Mouse (Mus musculus) embryonic facial prominence, embryonic 14.5 days (tissue): ENCODE measurements around the gene Ip6k1. TPM values are rescaled to one million over a fixed set of nuclear protein-coding genes. Genes with fewer than 3 reads are reported as not detected.

ENCODE experiments used
- ATAC-seq: fragments of 200-750 bp; cut with Nextera tagmentation; 2 replicates; pipeline ENCODE4 v1.8.0; 2017; ENCODE audit warnings: low read depth, moderate number of reproducible peaks, moderate TSS enrichment
- DNase-seq: peaks from one replicate; pipeline ENCODE4 v3.0.0-alpha.2; 2015; ENCODE audit warnings: low spot score
- H3K27ac ChIP-seq: fragments of 300-500 bp; sonication (generic); replicated peaks from 2 replicates; pipeline ENCODE4 v1.5.1; 2014; ENCODE audit warnings: low read depth, mild to moderate bottlenecking, low read length, moderate library complexity
- H3K27me3 ChIP-seq: fragments of 300-500 bp; sonication (generic); replicated peaks from 2 replicates; pipeline ENCODE4 v1.6.1; 2014; ENCODE audit warnings: low read length; ENCODE audit not compliant: control insufficient read depth, insufficient read depth
- H3K36me3 ChIP-seq: fragments of 300-500 bp; sonication (generic); 2 replicates; pipeline ENCODE4 v1.6.1; 2014; ENCODE audit warnings: low read length, mixed read lengths; ENCODE audit not compliant: control insufficient read depth, insufficient read depth
- H3K4me1 ChIP-seq: fragments of 300-500 bp; sonication (generic); 2 replicates; pipeline ENCODE4 v1.6.1; 2014; ENCODE audit warnings: antibody characterized with exemption, low read length; ENCODE audit not compliant: control insufficient read depth, insufficient read depth
- H3K4me2 ChIP-seq: fragments of 300-500 bp; sonication (generic); 2 replicates; pipeline ENCODE4 v1.6.1; 2014; ENCODE audit warnings: low read depth, mild to moderate bottlenecking, low read length, moderate library complexity, mixed read lengths
- H3K4me3 ChIP-seq: fragments of 300-500 bp; sonication (generic); 2 replicates; pipeline ENCODE4 v1.5.1; 2014; ENCODE audit warnings: low read depth, mild to moderate bottlenecking, low read length
- H3K9ac ChIP-seq: fragments of 300-500 bp; sonication (generic); 2 replicates; pipeline ENCODE4 v1.6.1; 2014; ENCODE audit warnings: low read depth, mild to moderate bottlenecking, low read length, moderate library complexity, mixed read lengths
- H3K9me3 ChIP-seq: fragments of 300-500 bp; sonication (generic); 2 replicates; pipeline ENCODE4 v1.6.1; 2016; ENCODE audit warnings: low read length; ENCODE audit not compliant: control insufficient read depth
- whole genome bisulfite sequencing: fragments of 180-500 bp; shearing (Covaris S2); extraction: QIAGEN DNeasy Blood & Tissue Kit; methylation state at CpG from one replicate; pipeline ENCODE4 v1.1.7; 2014; 5-methylcytosine and 5-hydroxymethylcytosine counted together
- polyA plus RNA-seq: library from polyadenylated mRNA; unstranded; fragments of >200 nt; fragmentation: Nextera tagmentation; extraction: Ambion mirVana; gene quantifications from 2 replicates; pipeline ENCODE4 v1.2.1, GENCODE M21; 2014

Gene Ip6k1
- polyA plus RNA-seq, 1 experiment from 2014 or later, result 29.0 TPM

GRCm38 (mm10) chr9:108067199-108067598 is 64.9 kb downstream of the Ip6k1 start:
- ATAC-seq (no peak), DNase-seq (no peak)
- no peak overlapping the region for H3K9ac ChIP-seq
- H3K36me3 ChIP-seq, result peaks cover 47% of the 10 kb centered on the region
- 84% methylated on average over 7 of the region's 7 CpGs for WGBS
- H3K27ac ChIP-seq, result no peak overlapping the region
- no peaks in the 10 kb centered on the region for H3K4me1 ChIP-seq
- H3K4me3 ChIP-seq, result no peak overlapping the region
- no peak overlapping the region for H3K4me2 ChIP-seq
- no peaks in the 10 kb centered on the region for H3K27me3 ChIP-seq
- H3K9me3 ChIP-seq, result no peaks in the 10 kb centered on the region

- Histone ChIP-seq H3K9ac (no peak overlapping the region), H3K4me1 (no peaks in the 10 kb centered on the region), H3K4me2 (no peak overlapping the region), H3K36me3 (peaks cover 40% of the 10 kb centered on the region), H3K27ac (no peak overlapping the region), H3K9me3 (no peaks in the 10 kb centered on the region), H3K27me3 (no peaks in the 10 kb centered on the region), H3K4me3 (no peak overlapping the region)
- ATAC-seq, result peak; percentile 24; the same call in 1 of the 2 replicates
- WGBS, result 17% methylated on average over 8 of the region's 8 CpGs
- peak; percentile 82 for DNase-seq
Observed at GRCm38 (mm10) chr9:108067900-108068299, 65.6 kb downstream of the Ip6k1 start.

- WGBS, result 89% methylated on average over 9 of the region's 9 CpGs
- ATAC-seq (no peak), DNase-seq (no peak)
- H3K4me3 ChIP-seq, result no peak overlapping the region
- H3K4me1 ChIP-seq, result no peaks in the 10 kb centered on the region
- no peak overlapping the region for H3K4me2 ChIP-seq
- H3K36me3 ChIP-seq, result peaks cover 36% of the 10 kb centered on the region
- H3K9me3 ChIP-seq, result no peaks in the 10 kb centered on the region
- no peak overlapping the region for H3K9ac ChIP-seq
- H3K27me3 ChIP-seq, result no peaks in the 10 kb centered on the region
- H3K27ac ChIP-seq, result no peak overlapping the region
Observed at GRCm38 (mm10) chr9:108069007-108069406, 66.7 kb downstream of the Ip6k1 start.

GRCm38 (mm10) chr9:108069529-108069928 is 67.2 kb downstream of the Ip6k1 start:
- H3K9me3 ChIP-seq, result no peaks in the 10 kb centered on the region
- H3K4me1 ChIP-seq, result no peaks in the 10 kb centered on the region
- ATAC-seq, result no peak
- H3K36me3 ChIP-seq, result peaks cover 31% of the 10 kb centered on the region
- no peak overlapping the region for H3K4me2 ChIP-seq
- no peak overlapping the region for H3K27ac ChIP-seq
- no peaks in the 10 kb centered on the region for H3K27me3 ChIP-seq
- WGBS, result 91% methylated on average over 7 of the region's 7 CpGs
- no peak for DNase-seq
- H3K9ac ChIP-seq, result no peak overlapping the region
- H3K4me3 ChIP-seq, result no peak overlapping the region

GRCm38 (mm10) chr9:108071801-108072200 is 69.5 kb downstream of the Ip6k1 start:
- Histone ChIP-seq H3K36me3 (peaks cover 26% of the 10 kb centered on the region; the same call in 1 of the 2 replicates), H3K4me3 (no peak overlapping the region), H3K9ac (no peak overlapping the region), H3K4me2 (no peak overlapping the region), H3K27ac (no peak overlapping the region), H3K27me3 (no peaks in the 10 kb centered on the region), H3K9me3 (no peaks in the 10 kb centered on the region), H3K4me1 (no peaks in the 10 kb centered on the region)
- ATAC-seq (no peak), DNase-seq (no peak)
- 88% methylated on average over 4 of the region's 4 CpGs for WGBS

GRCm38 (mm10) chr9:108072481-108072924 is 70.2 kb downstream of the Ip6k1 start:
- no peak for DNase-seq
- H3K27me3 ChIP-seq, result no peaks in the 10 kb centered on the region
- no peaks in the 10 kb centered on the region for H3K4me1 ChIP-seq
- ATAC-seq, result no peak
- no peak overlapping the region for H3K4me3 ChIP-seq
- H3K4me2 ChIP-seq, result no peak overlapping the region
- peaks cover 26% of the 10 kb centered on the region; the same call in 1 of the 2 replicates for H3K36me3 ChIP-seq
- H3K9me3 ChIP-seq, result no peaks in the 10 kb centered on the region
- no peak overlapping the region for H3K27ac ChIP-seq
- 65% methylated on average over 9 of the region's 9 CpGs for WGBS
- H3K9ac ChIP-seq, result no peak overlapping the region

GRCm38 (mm10) chr9:108073141-108073930 is 71.0 kb downstream of the Ip6k1 start:
- no peak for ATAC-seq
- Histone ChIP-seq H3K4me3 (no peak overlapping the region), H3K36me3 (peaks cover 26% of the 10 kb centered on the region; the same call in 1 of the 2 replicates), H3K9ac (no peak overlapping the region), H3K4me1 (peaks cover 2% of the 10 kb centered on the region), H3K27me3 (no peaks in the 10 kb centered on the region), H3K9me3 (no peaks in the 10 kb centered on the region), H3K4me2 (no peak overlapping the region), H3K27ac (no peak overlapping the region)
- DNase-seq, result no peak
- WGBS, result 60% methylated on average over 7 of the region's 7 CpGs

- DNase-seq (peak; percentile 35), ATAC-seq (no peak)
- H3K4me2 ChIP-seq, result peak within 1 kb of the TSS; percentile 67
- WGBS, result 67% methylated on average over 5 of the region's 5 CpGs
- H3K36me3 ChIP-seq, result peaks cover 11% of the 10 kb centered on the region
- peak within 1 kb of the TSS; percentile 86 for H3K4me3 ChIP-seq
- H3K9me3 ChIP-seq, result no peaks in the 10 kb centered on the region
- H3K27ac ChIP-seq, result no peak within 1 kb of the TSS
- H3K27me3 ChIP-seq, result peaks cover 30% of the 10 kb centered on the region
- peaks cover 5% of the 10 kb centered on the region for H3K4me1 ChIP-seq
- H3K9ac ChIP-seq, result peak within 1 kb of the TSS; percentile 95
Observed at GRCm38 (mm10) chr9:108080168-108080567, 77.9 kb downstream of the Ip6k1 start, which contains the start of gene Mst1. Gene Mst1, plus strand, starts transcription at chr9:108080436.

- Histone ChIP-seq H3K27ac (no peak overlapping the region), H3K4me1 (peaks cover 5% of the 10 kb centered on the region), H3K27me3 (peaks cover 30% of the 10 kb centered on the region), H3K4me2 (peak overlapping the region; percentile 41), H3K9ac (no peak overlapping the region), H3K4me3 (peak overlapping the region; percentile 20), H3K36me3 (peaks cover 30% of the 10 kb centered on the region), H3K9me3 (no peaks in the 10 kb centered on the region)
- ATAC-seq (no peak), DNase-seq (no peak)
- 4% methylated on average over 19 of the region's 19 CpGs for WGBS
Observed at GRCm38 (mm10) chr9:108082549-108082948, 80.2 kb downstream of the Ip6k1 start.
